Mouse (Mus musculus): ENCODE results near the gene Lzts3. TPM values are rescaled to one million over a fixed set of nuclear protein-coding genes. Genes with fewer than 3 reads are reported as not detected.

Gene Lzts3
- polyA plus RNA-seq, 1 experiment: not detected

GRCm38 (mm10) chr2:130642197-130642660, 374 bp downstream of the Lzts3 start:
- Histone ChIP-seq H3K4me1 (ENCODE audit: control insufficient read depth, insufficient read depth, low read length) (peaks cover 10% of the 10 kb centered on the region), H3K4me3 (ENCODE audit: insufficient read depth, low read depth, low read length) (peak overlapping the region; percentile 87), H3K27ac (ENCODE audit: insufficient read depth, low read depth, low read length) (0 out of 2 replicates have a peak overlapping the region, but pooled peaks have one; percentile 4)
- TF ChIP-seq CTCF (IDR thresholded peaks at IDR 0.05; ENCODE audit: insufficient read depth, low read depth, low read length) (no peak), POLR2A (IDR thresholded peaks at IDR 0.05; ENCODE audit: insufficient read depth, low read depth, low read length) (no peak)
- 0% methylated on average over 27 of the region's 27 CpGs for WGBS

- H3K4me1 ChIP-seq (ENCODE audit: control insufficient read depth, insufficient read depth, low read length): peaks cover 10% of the 10 kb centered on the region
- H3K4me3 ChIP-seq (ENCODE audit: insufficient read depth, low read depth, low read length): peak overlapping the region; percentile 87
- WGBS: 55% methylated on average over 6 of the region's 6 CpGs
- H3K27ac ChIP-seq (ENCODE audit: insufficient read depth, low read depth, low read length): no peak overlapping the region
- TF ChIP-seq POLR2A (IDR thresholded peaks at IDR 0.05; ENCODE audit: insufficient read depth, low read depth, low read length) (no peak), CTCF (IDR thresholded peaks at IDR 0.05; ENCODE audit: insufficient read depth, low read depth, low read length) (no peak)
Measured at GRCm38 (mm10) chr2:130641351-130642025, 1.1 kb downstream of the Lzts3 start.

- TF ChIP-seq POLR2A (IDR thresholded peaks at IDR 0.05; ENCODE audit: insufficient read depth, low read depth, low read length): no peak
- TF ChIP-seq CTCF (IDR thresholded peaks at IDR 0.05; ENCODE audit: insufficient read depth, low read depth, low read length): no peak
- Histone ChIP-seq H3K4me3 (ENCODE audit: insufficient read depth, low read depth, low read length) (no peak overlapping the region), H3K4me1 (ENCODE audit: control insufficient read depth, insufficient read depth, low read length) (peaks cover 29% of the 10 kb centered on the region), H3K27ac (ENCODE audit: insufficient read depth, low read depth, low read length) (no peak overlapping the region)
- 87% methylated on average over 6 of the region's 6 CpGs for WGBS
Measured at GRCm38 (mm10) chr2:130639276-130639675, 3.3 kb downstream of the Lzts3 start.

- H3K27ac ChIP-seq (ENCODE audit: insufficient read depth, low read depth, low read length): no peak overlapping the region
- 56% methylated on average over 16 of the region's 16 CpGs for WGBS
- TF ChIP-seq CTCF (IDR thresholded peaks at IDR 0.05; ENCODE audit: insufficient read depth, low read depth, low read length) (no peak), POLR2A (IDR thresholded peaks at IDR 0.05; ENCODE audit: insufficient read depth, low read depth, low read length) (no peak)
- peaks cover 35% of the 10 kb centered on the region for H3K4me1 ChIP-seq (ENCODE audit: control insufficient read depth, insufficient read depth, low read length)
- H3K4me3 ChIP-seq (ENCODE audit: insufficient read depth, low read depth, low read length): no peak overlapping the region
Measured at GRCm38 (mm10) chr2:130638101-130638611, 4.4 kb downstream of the Lzts3 start.

- H3K4me3 ChIP-seq (ENCODE audit: insufficient read depth, low read depth, low read length): no peak overlapping the region
- TF ChIP-seq CTCF (IDR thresholded peaks at IDR 0.05; ENCODE audit: insufficient read depth, low read depth, low read length) (no peak), POLR2A (IDR thresholded peaks at IDR 0.05; ENCODE audit: insufficient read depth, low read depth, low read length) (no peak)
- H3K4me1 ChIP-seq (ENCODE audit: control insufficient read depth, insufficient read depth, low read length): peaks cover 30% of the 10 kb centered on the region
- WGBS: 73% methylated on average over 21 of the region's 21 CpGs
- H3K27ac ChIP-seq (ENCODE audit: insufficient read depth, low read depth, low read length): no peak overlapping the region
Measured at GRCm38 (mm10) chr2:130635847-130636246, 6.8 kb downstream of the Lzts3 start.

GRCm38 (mm10) chr2:130634739-130635411, 7.7 kb downstream of the Lzts3 start:
- 31% methylated on average over 38 of the region's 38 CpGs for WGBS
- H3K27ac ChIP-seq (ENCODE audit: insufficient read depth, low read depth, low read length): 0 out of 2 replicates have a peak overlapping the region, but pooled peaks have one; percentile 13
- peak overlapping the region; percentile 45 for H3K4me3 ChIP-seq (ENCODE audit: insufficient read depth, low read depth, low read length)
- H3K4me1 ChIP-seq (ENCODE audit: control insufficient read depth, insufficient read depth, low read length): peaks cover 30% of the 10 kb centered on the region
- no peak for TF ChIP-seq POLR2A (IDR thresholded peaks at IDR 0.05; ENCODE audit: insufficient read depth, low read depth, low read length)
- TF ChIP-seq CTCF (IDR thresholded peaks at IDR 0.05; ENCODE audit: insufficient read depth, low read depth, low read length): no peak

- TF ChIP-seq CTCF (IDR thresholded peaks at IDR 0.05; ENCODE audit: insufficient read depth, low read depth, low read length) (no peak), POLR2A (IDR thresholded peaks at IDR 0.05; ENCODE audit: insufficient read depth, low read depth, low read length) (no peak)
- H3K4me3 ChIP-seq (ENCODE audit: insufficient read depth, low read depth, low read length): peak overlapping the region; percentile 45; the same call in 1 of the 2 replicates
- WGBS: 48% methylated on average over 14 of the region's 14 CpGs
- peaks cover 30% of the 10 kb centered on the region for H3K4me1 ChIP-seq (ENCODE audit: control insufficient read depth, insufficient read depth, low read length)
- no peak overlapping the region for H3K27ac ChIP-seq (ENCODE audit: insufficient read depth, low read depth, low read length)
Measured at GRCm38 (mm10) chr2:130634006-130634738, 8.4 kb downstream of the Lzts3 start.

GRCm38 (mm10) chr2:130632887-130633675, 9.5 kb downstream of the Lzts3 start:
- Histone ChIP-seq H3K27ac (ENCODE audit: insufficient read depth, low read depth, low read length) (no peak overlapping the region), H3K4me1 (ENCODE audit: control insufficient read depth, insufficient read depth, low read length) (peaks cover 31% of the 10 kb centered on the region), H3K4me3 (ENCODE audit: insufficient read depth, low read depth, low read length) (no peak overlapping the region)
- 38% methylated on average over 5 of the region's 5 CpGs for WGBS
- TF ChIP-seq CTCF (IDR thresholded peaks at IDR 0.05; ENCODE audit: insufficient read depth, low read depth, low read length) (no peak), POLR2A (IDR thresholded peaks at IDR 0.05; ENCODE audit: insufficient read depth, low read depth, low read length) (no peak)
